Mouse (Mus musculus) T-helper 17 cell (primary cell): Measurements from ENCODE around the gene Lpin2.

Experiments
- in situ Hi-C, 2 experiments: fragments of 300-600 bp; cut with MboI, MseI; formaldehyde crosslinking; loops; 1 replicate in 1 of 2; 2 replicates in 1 of 2; pipeline ENCODE4 v1.15.1; 2025; ENCODE audit warnings: high pct_unique_total_duplicates in 2 of 2

Gene Lpin2

GRCm38 (mm10) chr17:71169639-71170038, 12.7 kb upstream of the Lpin2 start:
- in situ Hi-C loops, result no loop called here

GRCm38 (mm10) chr17:71171161-71171560, 11.2 kb upstream of the Lpin2 start:
- in situ Hi-C loops, result no loop called here

- in situ Hi-C loops, result loop anchor here in 1 of 2 experiments (5.0 kb wide), 1 partner anchor 85 kb away; no protein-coding TSS in a partner anchor
Measured at GRCm38 (mm10) chr17:71177336-71177735, 5.0 kb upstream of the Lpin2 start.

- in situ Hi-C loops, result loop anchor here in 1 of 2 experiments (5.0 kb wide), 1 partner anchor 86 kb away; no protein-coding TSS in a partner anchor
Measured at GRCm38 (mm10) chr17:71177949-71178348, 4.4 kb upstream of the Lpin2 start.

- in situ Hi-C loops, result loop anchor here in 1 of 2 experiments (5.0 kb wide), 1 partner anchor 86 kb away; no protein-coding TSS in a partner anchor
Measured at GRCm38 (mm10) chr17:71178530-71179181, 3.7 kb upstream of the Lpin2 start.

GRCm38 (mm10) chr17:71179551-71180309, 2.6 kb upstream of the Lpin2 start:
- in situ Hi-C loops, result loop anchor here in 1 of 2 experiments (5.0 kb wide), 1 partner anchor 87 kb away; no protein-coding TSS in a partner anchor

GRCm38 (mm10) chr17:71180601-71181000, 1.8 kb upstream of the Lpin2 start:
- in situ Hi-C loops, result no loop called here

GRCm38 (mm10) chr17:71182871-71183656, 704 bp downstream of the Lpin2 start:
- in situ Hi-C loops, result no loop called here

- in situ Hi-C loops, result no loop called here
Measured at GRCm38 (mm10) chr17:71183657-71184261, 1.4 kb downstream of the Lpin2 start.

GRCm38 (mm10) chr17:71184356-71185111, 2.2 kb downstream of the Lpin2 start:
- in situ Hi-C loops, result no loop called here

GRCm38 (mm10) chr17:71185368-71185767, 3.0 kb downstream of the Lpin2 start:
- in situ Hi-C loops, result no loop called here

- in situ Hi-C loops, result loop anchor here in 1 of 2 experiments (10.0 kb wide), 1 partner anchor 126 kb away; no protein-coding TSS in a partner anchor
Measured at GRCm38 (mm10) chr17:71190589-71190988, 8.2 kb downstream of the Lpin2 start.

GRCm38 (mm10) chr17:71191063-71191462, 8.7 kb downstream of the Lpin2 start:
- in situ Hi-C loops, result loop anchor here in 1 of 2 experiments (10.0 kb wide), 1 partner anchor 126 kb away; no protein-coding TSS in a partner anchor

GRCm38 (mm10) chr17:71191651-71192419, 9.5 kb downstream of the Lpin2 start:
- in situ Hi-C loops, result loop anchor here in 1 of 2 experiments (10.0 kb wide), 1 partner anchor 127 kb away; no protein-coding TSS in a partner anchor

GRCm38 (mm10) chr17:71193019-71193418, 10.7 kb downstream of the Lpin2 start:
- in situ Hi-C loops, result loop anchor here in 1 of 2 experiments (10.0 kb wide), 1 partner anchor 128 kb away; no protein-coding TSS in a partner anchor

- in situ Hi-C loops, result loop anchor here in 1 of 2 experiments (10.0 kb wide), 1 partner anchor 129 kb away; no protein-coding TSS in a partner anchor
Measured at GRCm38 (mm10) chr17:71193485-71193884, 11.1 kb downstream of the Lpin2 start.

- in situ Hi-C loops, result loop anchor here in 1 of 2 experiments (10.0 kb wide), 1 partner anchor 130 kb away; no protein-coding TSS in a partner anchor
Measured at GRCm38 (mm10) chr17:71194906-71195632, 12.7 kb downstream of the Lpin2 start.

- in situ Hi-C loops, result loop anchor here in 1 of 2 experiments (10.0 kb wide), 1 partner anchor 131 kb away; no protein-coding TSS in a partner anchor
Measured at GRCm38 (mm10) chr17:71195633-71196391, 13.5 kb downstream of the Lpin2 start.
